Mouse (Mus musculus): Measurements from ENCODE around the gene Adap1.

Gene Adap1

DNA sequence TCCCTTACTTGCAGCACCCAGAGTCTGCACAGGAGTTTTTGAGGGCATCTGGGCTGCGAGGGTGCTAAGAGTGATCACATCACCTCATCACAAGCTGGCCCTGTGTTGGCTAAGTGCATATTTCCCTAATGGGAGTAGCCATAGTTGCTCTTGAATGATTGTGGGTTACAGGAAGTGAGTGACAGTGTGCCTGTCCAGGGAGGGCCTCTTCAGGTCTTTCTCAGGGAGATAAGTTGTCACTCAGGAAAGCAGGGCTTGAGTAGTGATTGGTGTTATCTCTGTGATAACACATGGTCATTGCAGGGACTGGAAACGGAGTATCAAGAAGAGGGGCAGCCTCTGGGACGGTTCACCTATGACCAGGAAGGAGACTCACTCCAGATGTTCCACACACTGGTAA, 77.7 kb downstream of the Adap1 start:
- DNase-seq: no peak

DNA sequence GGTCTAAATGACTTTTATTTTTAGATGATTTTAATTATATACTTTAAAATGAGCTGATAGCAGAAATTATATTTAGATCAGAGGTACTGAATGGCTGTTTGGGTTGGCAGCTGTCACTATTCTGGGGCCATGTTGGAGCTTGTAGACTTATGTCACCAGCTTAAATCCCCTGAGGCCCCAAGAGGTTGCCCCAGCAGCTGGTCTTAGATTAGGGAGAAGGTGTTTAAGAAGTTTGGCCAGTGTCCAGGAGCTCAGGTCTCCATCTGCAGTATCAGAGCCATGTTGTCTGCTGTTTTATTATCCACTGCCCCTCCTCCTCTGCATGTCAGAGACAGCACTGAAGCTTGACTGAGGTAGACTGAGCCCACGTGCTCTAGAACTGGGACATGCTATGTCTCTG, 82.0 kb downstream of the Adap1 start:
- DNase-seq: no peak

DNA sequence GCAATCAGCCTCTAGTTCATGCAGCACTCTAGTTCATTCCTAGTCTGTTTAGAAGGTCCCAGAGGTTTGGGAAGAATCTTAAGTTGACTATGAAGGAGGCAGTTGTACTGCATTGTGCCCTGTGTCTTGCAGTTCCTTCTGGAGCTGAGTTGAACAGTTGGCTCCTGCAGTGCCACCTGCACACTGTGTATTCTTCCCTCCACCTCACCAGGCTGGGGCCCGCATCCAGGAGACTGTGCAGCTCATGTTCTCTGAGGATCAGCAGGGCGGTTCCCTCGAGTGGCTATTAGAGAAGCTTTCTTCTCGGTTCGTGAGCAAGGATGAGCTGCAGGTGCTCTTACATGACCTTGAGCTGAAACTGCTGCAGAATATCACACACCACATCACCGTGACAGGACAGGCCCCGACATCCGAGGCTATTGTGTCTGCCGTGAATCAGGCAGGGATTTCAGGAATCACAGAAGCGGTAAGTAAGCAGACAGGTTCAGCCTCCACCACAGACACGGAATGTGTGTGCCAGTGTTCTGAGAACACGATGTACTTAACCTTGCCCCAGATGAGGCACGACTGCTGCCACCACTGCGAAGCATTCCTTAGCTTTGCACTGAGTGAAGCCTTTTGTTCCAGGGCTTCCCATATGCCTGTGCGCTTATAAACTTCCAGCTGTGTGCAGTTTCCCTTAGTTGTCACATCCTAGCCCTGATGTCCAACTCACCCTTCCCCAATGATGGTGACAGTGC, 84.2 kb downstream of the Adap1 start:
- DNase-seq: no peak

DNA sequence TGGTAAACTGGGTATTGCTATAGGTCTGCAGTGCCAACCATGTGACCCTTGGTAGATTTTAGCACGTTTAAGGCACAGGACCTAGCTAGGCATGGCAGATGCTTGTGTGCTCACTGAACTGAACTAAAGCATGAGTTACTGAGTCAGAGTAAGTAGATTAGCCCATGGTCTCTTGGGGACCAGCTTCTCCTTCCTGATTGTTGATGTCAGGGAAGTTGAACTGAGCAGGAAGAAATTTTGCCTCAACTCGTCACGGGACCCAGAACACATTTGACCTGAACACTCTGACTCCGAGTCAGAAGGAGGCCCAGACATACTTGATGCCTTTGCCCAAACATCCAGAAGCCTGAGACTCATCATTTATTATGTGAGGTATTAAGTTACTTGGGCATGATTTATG, 88.0 kb downstream of the Adap1 start:
- no peak for DNase-seq

DNA sequence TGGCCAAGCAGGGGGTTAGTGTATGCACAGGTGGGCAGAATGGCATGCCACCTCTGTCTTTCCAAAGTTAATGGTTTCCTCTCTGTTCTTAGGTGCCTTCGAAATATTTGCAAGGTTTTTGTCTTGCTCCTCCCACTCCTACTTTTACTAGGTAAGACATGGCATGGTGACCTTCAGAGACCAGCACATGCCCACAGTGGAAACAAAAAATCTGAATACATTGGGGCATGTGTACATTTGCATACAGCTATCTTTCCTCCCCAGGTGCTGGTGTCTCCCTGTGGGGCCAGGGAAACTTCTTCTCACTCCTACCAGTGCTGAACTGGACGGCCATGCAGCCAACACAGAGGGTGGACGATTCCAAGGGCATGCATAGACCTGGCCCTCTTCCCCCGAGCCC, 91.0 kb downstream of the Adap1 start:
- DNase-seq: no peak

DNA sequence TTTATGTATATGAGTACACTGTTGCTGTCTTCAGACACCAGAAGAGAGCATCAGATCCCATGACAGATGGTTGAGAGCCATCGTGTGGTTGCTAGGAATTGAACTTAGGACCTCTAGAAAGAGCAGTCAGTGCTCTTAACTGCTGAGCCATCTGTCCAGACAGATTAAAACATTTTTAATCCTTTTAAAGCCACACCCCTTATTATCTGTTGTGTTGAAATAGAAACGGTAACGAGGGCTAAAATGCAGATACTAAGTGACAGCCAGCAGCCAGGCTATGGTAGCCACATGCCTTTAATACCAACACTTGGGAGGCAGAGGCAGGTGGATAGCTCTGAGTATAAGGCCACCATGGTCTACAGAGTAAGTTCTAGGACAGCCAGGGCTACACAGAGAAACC, 93.3 kb downstream of the Adap1 start:
- DNase-seq: no peak

DNA sequence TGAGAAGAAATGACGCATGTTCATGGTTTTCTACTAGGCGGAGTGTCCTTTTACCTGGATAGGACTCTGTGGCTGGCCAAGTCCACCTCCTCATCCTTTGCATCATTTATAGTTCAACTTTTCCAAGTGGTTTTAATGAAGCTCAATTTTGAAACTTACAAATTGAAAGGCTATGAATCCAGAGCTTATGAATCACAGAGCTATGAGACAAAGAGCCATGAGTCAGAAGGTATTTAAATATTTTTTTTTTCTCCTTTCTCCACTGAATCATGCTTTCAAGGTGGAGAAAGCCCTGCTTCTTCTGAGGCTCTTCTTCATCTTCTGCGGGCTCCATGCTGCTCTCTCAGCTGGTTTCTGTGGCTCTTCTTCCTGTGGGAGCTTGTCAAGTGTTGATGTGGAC, 95.7 kb downstream of the Adap1 start:
- no peak for DNase-seq

DNA sequence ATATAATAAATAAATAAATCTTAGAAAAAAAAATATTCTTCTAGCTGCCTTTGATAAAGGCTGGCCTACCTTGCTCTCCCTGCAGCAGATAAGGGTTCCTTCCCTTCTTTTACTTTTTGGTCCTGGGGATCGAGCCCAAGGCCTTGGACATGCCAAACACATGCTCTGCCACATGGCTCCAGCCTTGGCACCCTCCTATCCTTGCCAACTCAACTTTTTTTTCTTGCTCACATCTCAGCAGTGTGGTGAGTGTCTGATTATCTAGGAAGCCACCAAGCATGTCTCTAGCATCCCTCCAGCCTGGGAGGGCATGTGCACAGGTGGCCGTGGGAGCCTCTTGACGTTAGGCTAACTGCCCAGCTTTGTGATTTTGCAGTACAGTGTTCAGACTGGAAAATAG, 97.1 kb downstream of the Adap1 start:
- DNase-seq: no peak

DNA sequence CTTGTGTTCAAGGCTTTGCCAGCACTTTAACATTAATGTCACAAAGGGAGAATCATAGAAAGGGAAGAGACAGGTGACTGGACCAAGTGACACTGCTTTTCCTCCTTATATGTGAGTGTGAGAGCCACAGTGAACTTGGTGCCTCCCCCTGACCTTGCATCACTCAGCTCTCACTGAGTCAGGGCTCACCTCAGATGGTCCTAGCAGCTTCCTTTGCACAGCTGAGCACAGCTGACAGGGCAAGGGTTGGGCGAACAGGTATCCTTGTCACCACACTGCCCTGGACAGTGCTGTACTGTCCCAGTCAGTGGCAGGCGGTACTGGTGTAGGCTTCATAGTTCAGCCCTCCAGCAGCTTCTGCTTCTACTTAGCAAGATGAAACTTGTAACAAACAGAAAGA, 97.8 kb downstream of the Adap1 start:
- DNase-seq: no peak

DNA sequence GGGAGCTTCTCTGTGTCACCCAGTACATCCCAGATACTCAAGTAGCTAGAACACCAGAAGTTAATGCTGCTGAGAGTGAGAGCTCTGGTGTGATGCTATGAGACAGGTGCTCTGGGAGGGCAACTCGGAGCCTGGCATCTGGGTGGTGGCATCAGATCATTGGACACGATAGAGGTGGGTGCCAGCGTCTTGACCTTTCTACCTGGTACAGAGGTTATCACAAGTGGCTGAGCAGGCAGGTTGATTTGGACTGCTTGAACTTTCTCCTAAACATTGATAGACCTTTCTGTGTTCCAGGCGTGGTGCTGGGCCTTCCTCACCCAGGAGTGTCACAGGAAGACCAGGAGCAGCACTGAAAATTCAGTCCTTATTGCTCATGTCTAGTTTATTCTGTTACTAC, 98.2 kb downstream of the Adap1 start:
- no peak for DNase-seq

DNA sequence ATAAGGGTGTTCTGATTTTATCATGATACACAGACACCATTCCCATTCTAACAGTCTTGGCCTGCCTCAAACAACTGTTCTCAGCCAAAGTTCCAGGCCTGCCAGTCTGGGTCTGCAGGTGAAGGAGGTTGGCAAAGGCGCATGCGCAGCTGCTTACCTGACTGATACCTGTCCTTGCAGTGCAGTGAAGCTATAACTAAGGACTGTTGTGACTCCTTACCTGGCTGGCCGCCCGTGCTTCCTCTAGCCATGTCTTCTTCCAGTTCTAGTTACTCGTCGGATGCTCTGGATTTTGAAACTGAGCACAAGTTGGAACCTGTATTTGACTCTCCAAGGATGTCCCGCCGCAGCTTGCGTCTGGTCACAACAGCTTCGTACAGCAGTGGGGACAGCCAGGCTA, 102.1 kb downstream of the Adap1 start:
- DNase-seq: no peak
